Mouse (Mus musculus) lung, adult 2 months (tissue): Measurements from ENCODE around the gene Tcte1. TPM values are rescaled to one million over a fixed set of nuclear protein-coding genes. Genes with fewer than 3 reads are reported as not detected.

Experiments used
- DNase-seq: peaks from one replicate; pipeline ENCODE4 v3.0.0; 2022
- H3K4me1 ChIP-seq: fragments of 200-500 bp; 2 replicates; pipeline ENCODE4 v1.6.1; 2011; ENCODE audit warnings: low read length; ENCODE audit not compliant: control insufficient read depth, insufficient read depth
- H3K4me3 ChIP-seq: fragments of 200-500 bp; replicated peaks from 2 replicates; pipeline ENCODE3; 2011; ENCODE audit warnings: low read depth, mild to moderate bottlenecking, control low read depth, low read length; ENCODE audit errors: extremely low read depth
- CTCF ChIP-seq: fragments of 200-500 bp; IDR thresholded peaks from 2 replicates; pipeline ENCODE4 v1.5.1; 2011; ENCODE audit warnings: mild to moderate bottlenecking, low read length, control low read depth; ENCODE audit not compliant: insufficient read depth
- POLR2A ChIP-seq: fragments of 200-500 bp; IDR thresholded peaks from 2 replicates; pipeline ENCODE4 v1.6.1; 2011; ENCODE audit warnings: low read depth, mild to moderate bottlenecking, control low read depth, low read length, borderline replicate concordance; ENCODE audit errors: extremely low read depth
- whole genome bisulfite sequencing: fragments of 180-500 bp; shearing (Covaris S2); methylation state at CpG from one replicate; pipeline ENCODE4 v1.1.7; 2018; 5-methylcytosine and 5-hydroxymethylcytosine counted together
- polyA plus RNA-seq: library from polyadenylated mRNA; depleted of rRNA; stranded (reverse); fragments of >200 nt; gene quantifications from 2 replicates; pipeline ENCODE4 v1.2.3, GENCODE M21; 2012

Tcte1 gene
- polyA plus RNA-seq, 1 experiment, result 11.0 TPM

DNA sequence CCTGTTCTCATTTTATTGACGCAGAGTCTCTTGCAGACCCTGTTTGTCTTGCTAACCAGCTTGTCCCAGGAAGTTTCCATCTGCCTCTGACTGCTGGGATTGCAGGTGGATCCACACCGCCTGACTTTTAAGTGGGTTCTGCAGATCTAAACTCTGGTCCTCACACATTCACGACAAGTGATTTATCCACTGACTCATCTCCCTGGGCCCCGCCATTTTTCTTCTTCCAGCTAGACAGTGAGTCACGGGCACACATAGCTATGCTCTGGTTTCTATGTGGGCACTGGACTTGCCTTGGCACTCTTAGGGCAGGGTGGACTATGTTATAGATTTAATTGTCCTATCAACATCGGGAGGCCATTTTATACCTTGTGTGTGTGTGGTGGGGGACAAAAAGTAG lies 33.5 kb upstream of the Tcte1 start:
- TF ChIP-seq POLR2A (no peak), CTCF (no peak)
- no peak for DNase-seq
- 76% methylated on average over 6 of the region's 6 CpGs for WGBS
- Histone ChIP-seq H3K4me1 (no peaks in the 10 kb centered on the region), H3K4me3 (no peak overlapping the region)

DNA sequence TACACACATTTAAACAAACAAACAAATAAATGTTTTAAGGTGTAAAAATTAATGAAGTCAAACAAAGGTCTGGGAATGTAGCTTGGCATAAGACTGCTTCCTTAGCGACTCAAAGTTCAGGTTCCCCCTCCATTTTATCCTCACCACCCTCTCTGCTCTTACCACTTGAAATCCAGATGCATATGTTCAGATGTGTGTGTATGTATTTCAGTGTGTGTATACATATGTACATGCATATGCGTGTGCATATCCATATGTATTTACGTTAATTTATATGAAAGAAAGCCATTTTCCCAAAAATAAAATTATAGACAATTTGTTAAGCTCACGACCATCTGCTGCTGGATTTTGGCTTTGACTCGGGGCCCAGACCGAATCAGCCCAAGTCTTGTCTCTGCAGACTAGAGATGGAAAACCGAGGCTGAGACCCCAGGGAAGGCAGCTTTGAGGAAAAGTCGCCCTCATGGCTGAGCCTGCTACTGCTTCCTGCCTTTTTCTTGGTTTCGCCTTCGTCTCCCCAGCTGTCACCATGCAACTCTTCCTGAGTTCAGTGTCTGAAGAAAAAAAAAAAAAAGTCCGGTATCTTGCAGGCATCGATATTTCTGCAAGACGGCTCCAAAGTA lies 32.6 kb upstream of the Tcte1 start:
- TF ChIP-seq POLR2A (no peak), CTCF (no peak)
- H3K4me3 ChIP-seq, result no peak overlapping the region
- no peak for DNase-seq
- 50% methylated on average over 13 of the region's 13 CpGs for WGBS
- no peaks in the 10 kb centered on the region for H3K4me1 ChIP-seq

GRCm38 (mm10) chr17:45495398-45495797 lies 27.8 kb upstream of the Tcte1 start:
- no peak overlapping the region for H3K4me3 ChIP-seq
- WGBS, result 68% methylated on average over 11 of the region's 11 CpGs
- DNase-seq, result no peak
- TF ChIP-seq CTCF, result no peak
- TF ChIP-seq POLR2A, result no peak
- H3K4me1 ChIP-seq, result no peaks in the 10 kb centered on the region

- 75% methylated on average over 13 of the region's 13 CpGs for WGBS
- TF ChIP-seq CTCF (no peak), POLR2A (no peak)
- H3K4me3 ChIP-seq, result no peak overlapping the region
- DNase-seq, result no peak
- no peaks in the 10 kb centered on the region for H3K4me1 ChIP-seq
Observed at GRCm38 (mm10) chr17:45498397-45498796, 24.8 kb upstream of the Tcte1 start.

DNA sequence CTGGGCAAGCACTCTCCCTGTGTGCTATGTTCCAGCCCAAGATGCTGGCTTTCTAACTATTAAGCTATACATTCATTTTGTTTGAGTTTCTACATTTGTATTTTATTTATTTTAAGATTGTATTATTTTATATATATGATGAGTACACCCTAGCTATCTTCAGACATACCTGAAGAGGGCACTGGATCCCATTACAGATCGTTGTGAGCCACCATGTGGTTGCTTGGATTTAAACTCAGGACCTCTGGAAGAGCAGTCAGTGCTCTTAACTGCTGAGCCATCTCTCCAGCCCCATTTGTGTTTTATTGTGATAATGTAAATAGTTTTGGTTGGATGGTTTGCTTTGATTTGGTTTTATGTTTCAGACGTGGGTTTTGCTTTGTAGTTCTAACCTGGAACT lies 23.7 kb upstream of the Tcte1 start:
- WGBS, result 45% methylated on average over 2 of the region's 2 CpGs
- TF ChIP-seq POLR2A (no peak), CTCF (no peak)
- no peak for DNase-seq
- Histone ChIP-seq H3K4me1 (no peaks in the 10 kb centered on the region), H3K4me3 (no peak overlapping the region)

GRCm38 (mm10) chr17:45500981-45501380 lies 22.3 kb upstream of the Tcte1 start:
- WGBS, result 36% methylated on average over 4 of the region's 4 CpGs
- TF ChIP-seq POLR2A, result no peak
- no peak for TF ChIP-seq CTCF
- no peak overlapping the region for H3K4me3 ChIP-seq
- no peaks in the 10 kb centered on the region for H3K4me1 ChIP-seq
- DNase-seq, result no peak

DNA sequence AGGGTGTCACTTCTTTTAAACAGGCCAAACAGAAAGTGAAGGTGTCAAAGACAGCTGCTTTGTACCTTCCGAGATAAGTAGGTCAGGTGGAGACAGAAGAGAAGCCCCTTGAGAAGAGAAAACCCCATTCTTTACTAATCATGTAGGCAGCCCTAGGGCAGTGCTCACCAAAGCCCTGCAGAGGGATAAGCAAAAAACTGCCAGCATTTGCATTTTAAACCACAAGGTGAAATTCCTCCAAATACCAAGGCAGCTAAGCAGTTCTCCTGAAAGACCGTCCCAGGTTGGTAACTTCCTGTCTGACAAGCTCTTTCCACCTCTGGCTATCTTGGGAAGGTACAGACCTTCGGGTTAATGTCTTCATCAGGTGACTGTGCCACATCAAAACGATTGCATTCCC lies 20.9 kb upstream of the Tcte1 start:
- TF ChIP-seq POLR2A (no peak), CTCF (no peak)

DNA sequence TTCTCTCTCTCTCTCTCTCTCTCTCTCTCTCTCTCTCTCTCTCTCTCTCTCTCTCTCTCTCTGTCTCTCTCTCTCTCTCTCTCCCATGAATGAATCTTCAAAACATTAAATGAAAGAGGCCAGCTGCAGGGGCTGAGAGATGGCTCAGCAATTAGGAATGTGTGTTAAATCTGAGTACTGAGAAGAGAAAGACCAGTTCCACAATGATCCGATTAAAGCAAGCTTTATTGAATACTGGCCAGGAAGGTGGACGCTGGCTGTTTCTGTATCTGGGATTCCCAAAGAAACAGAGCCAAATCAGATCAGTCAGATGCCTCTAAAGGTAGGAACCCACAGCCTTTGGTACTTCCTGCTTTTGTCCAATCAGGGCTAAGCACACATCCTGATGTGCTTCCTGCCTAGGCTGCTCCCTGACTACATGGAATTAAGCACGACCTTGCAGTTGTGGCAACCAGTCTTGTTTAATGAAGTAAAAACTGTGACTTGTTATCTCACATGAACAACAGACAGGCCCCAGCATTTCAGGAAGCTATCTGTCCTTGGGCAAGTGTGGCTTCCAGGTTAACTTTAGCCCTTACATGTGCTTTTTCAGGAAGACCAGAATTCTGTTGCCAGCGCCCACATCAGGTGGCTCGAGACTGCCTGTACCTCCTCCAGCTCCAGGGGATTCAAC lies 19.8 kb upstream of the Tcte1 start:
- no peak for TF ChIP-seq POLR2A
- TF ChIP-seq CTCF, result no peak
- DNase-seq, result no peak
- H3K4me1 ChIP-seq, result 0 out of 2 replicates have a peak, but pooled peaks cover 2% of the 10 kb centered on the region
- H3K4me3 ChIP-seq, result no peak overlapping the region
- 23% methylated on average over 5 of the region's 5 CpGs for WGBS

More for the DNA sequence above, 20.9 kb upstream of the Tcte1 start:
- Histone ChIP-seq H3K4me1 (0 out of 2 replicates have a peak, but pooled peaks cover under 1% of the 10 kb centered on the region), H3K4me3 (no peak overlapping the region)
- no peak for DNase-seq
- 42% methylated on average over 4 of the region's 4 CpGs for WGBS

DNA sequence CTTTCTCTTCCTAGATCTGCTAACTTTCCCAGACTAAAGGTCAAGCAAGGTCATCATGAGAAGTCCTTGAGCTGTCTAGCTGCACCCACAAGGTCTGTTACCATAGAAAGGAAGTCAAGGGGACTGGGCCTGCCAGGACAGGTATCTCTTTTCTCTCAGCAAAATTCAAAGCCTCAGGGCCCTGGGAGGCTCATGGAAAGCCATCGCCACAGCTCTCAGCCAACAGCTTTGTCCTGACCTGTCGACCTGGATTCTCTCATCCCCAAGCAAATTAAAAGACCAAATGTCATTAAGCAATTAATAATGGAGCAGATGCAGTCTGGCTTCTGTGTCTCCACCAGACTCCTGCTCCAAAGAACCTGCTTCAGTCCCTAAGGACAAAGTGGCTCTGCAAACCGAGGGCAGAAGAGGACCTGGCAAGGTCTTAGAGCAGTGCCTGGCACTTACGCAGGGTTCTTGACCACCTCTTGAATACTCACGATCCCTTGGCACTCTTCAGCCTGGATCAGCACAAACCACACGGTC lies 17.2 kb upstream of the Tcte1 start:
- TF ChIP-seq CTCF (0 out of 2 replicates have a peak, but pooled peaks have one; percentile 4), POLR2A (no peak)
- Histone ChIP-seq H3K4me3 (no peak overlapping the region), H3K4me1 (0 out of 2 replicates have a peak, but pooled peaks cover 2% of the 10 kb centered on the region)
- WGBS, result 60% methylated on average over 6 of the region's 6 CpGs
- DNase-seq, result no peak
